Mouse (Mus musculus): ENCODE data around the gene Tmem63a. TPM values are rescaled to one million over a fixed set of nuclear protein-coding genes. Genes with fewer than 3 reads are reported as not detected.
A peak's percentile ranks its signal among the peaks of the same experiment; 100 is the strongest.

Gene Tmem63a
- polyA plus RNA-seq, 1 experiment from 2014 or later: 9.3 TPM

- WGBS: under 1% methylated on average over 21 of the region's 21 CpGs
- peak overlapping the region; percentile 70 for H3K9ac ChIP-seq (ENCODE audit: low read length)
- peak overlapping the region; percentile 52 to 53 for H3K4me3 ChIP-seq (ENCODE audit: control insufficient read depth in 1 of 2, insufficient read depth in 1 of 2, low read depth in 1 of 2, low read length in 2 of 2)
- peaks cover 11 to 14% of the 10 kb centered on the region in 2 experiments for H3K4me1 ChIP-seq (ENCODE audit: control insufficient read depth in 2 of 2, insufficient read depth in 2 of 2, low read length in 2 of 2)
- ATAC-seq (ENCODE audit: insufficient number of reproducible peaks, insufficient read depth, low FRiP score, low read depth): peak; percentile 66
- H3K27ac ChIP-seq (replicated peaks in 1 of 2; ENCODE audit: control insufficient read depth in 1 of 2, insufficient read depth in 1 of 2, low read depth in 2 of 2, low read length in 2 of 2): peak overlapping the region; percentile 71 to 83
- no peaks in the 10 kb centered on the region for H3K27me3 ChIP-seq (ENCODE audit: control insufficient read depth, insufficient read depth, low read length)
- H3K36me3 ChIP-seq (ENCODE audit: control insufficient read depth, insufficient read depth, low read length): no peaks in the 10 kb centered on the region
- H3K4me2 ChIP-seq (ENCODE audit: low read length): peak overlapping the region; percentile 94
- no peaks in the 10 kb centered on the region for H3K9me3 ChIP-seq (ENCODE audit: control insufficient read depth, low read length)
Observed at GRCm38 (mm10) chr1:181016532-181017131, 74.5 kb downstream of the Tmem63a start.

GRCm38 (mm10) chr1:181017212-181017711 lies 75.1 kb downstream of the Tmem63a start:
- ATAC-seq (ENCODE audit: insufficient number of reproducible peaks, insufficient read depth, low FRiP score, low read depth): peak; percentile 55; the same call in 1 of the 2 replicates
- Histone ChIP-seq H3K4me3 (ENCODE audit: control insufficient read depth in 1 of 2, insufficient read depth in 1 of 2, low read depth in 1 of 2, low read length in 2 of 2) (peak overlapping the region; percentile 52 to 53), H3K36me3 (ENCODE audit: control insufficient read depth, insufficient read depth, low read length) (no peaks in the 10 kb centered on the region), H3K4me1 (ENCODE audit: control insufficient read depth in 2 of 2, insufficient read depth in 2 of 2, low read length in 2 of 2) (peaks cover 11 to 14% of the 10 kb centered on the region in 2 experiments), H3K4me2 (ENCODE audit: low read length) (peak overlapping the region; percentile 94), H3K27me3 (ENCODE audit: control insufficient read depth, insufficient read depth, low read length) (no peaks in the 10 kb centered on the region), H3K9ac (ENCODE audit: low read length) (peak overlapping the region; percentile 70), H3K9me3 (ENCODE audit: control insufficient read depth, low read length) (no peaks in the 10 kb centered on the region), H3K27ac (replicated peaks in 1 of 2; ENCODE audit: control insufficient read depth in 1 of 2, insufficient read depth in 1 of 2, low read depth in 2 of 2, low read length in 2 of 2) (peak overlapping the region; percentile 68 to 83)
- WGBS: under 1% methylated on average over 22 of the region's 22 CpGs

- Histone ChIP-seq H3K4me2 (ENCODE audit: low read length) (no peak overlapping the region), H3K9me3 (ENCODE audit: control insufficient read depth, low read length) (no peaks in the 10 kb centered on the region), H3K36me3 (ENCODE audit: control insufficient read depth, insufficient read depth, low read length) (no peaks in the 10 kb centered on the region), H3K27me3 (ENCODE audit: control insufficient read depth, insufficient read depth, low read length) (no peaks in the 10 kb centered on the region), H3K27ac (replicated peaks in 1 of 2; ENCODE audit: control insufficient read depth in 1 of 2, insufficient read depth in 1 of 2, low read depth in 2 of 2, low read length in 2 of 2) (no peak overlapping the region), H3K9ac (ENCODE audit: low read length) (no peak overlapping the region; the same call in 1 of the 2 replicates), H3K4me3 (ENCODE audit: control insufficient read depth in 1 of 2, insufficient read depth in 1 of 2, low read depth in 1 of 2, low read length in 2 of 2) (no peak overlapping the region), H3K4me1 (ENCODE audit: control insufficient read depth in 2 of 2, insufficient read depth in 2 of 2, low read length in 2 of 2) (peaks cover 11 to 14% of the 10 kb centered on the region in 2 experiments)
- 58% methylated on average over 13 of the region's 13 CpGs for WGBS
- ATAC-seq (ENCODE audit: insufficient number of reproducible peaks, insufficient read depth, low FRiP score, low read depth): no peak
Observed at GRCm38 (mm10) chr1:181017890-181018420, 75.8 kb downstream of the Tmem63a start.

- H3K4me1 ChIP-seq (ENCODE audit: control insufficient read depth in 2 of 2, insufficient read depth in 2 of 2, low read length in 2 of 2): peaks cover 4 to 5% of the 10 kb centered on the region in 2 experiments
- no peaks in the 10 kb centered on the region for H3K9me3 ChIP-seq (ENCODE audit: control insufficient read depth, low read length)
- 32% methylated on average over 5 of the region's 5 CpGs for WGBS
- H3K27me3 ChIP-seq (ENCODE audit: control insufficient read depth, insufficient read depth, low read length): peaks cover 5% of the 10 kb centered on the region; the same call in 1 of the 2 replicates
- H3K36me3 ChIP-seq (ENCODE audit: control insufficient read depth, insufficient read depth, low read length): no peaks in the 10 kb centered on the region
- no peak within 1 kb of the TSS for H3K9ac ChIP-seq (ENCODE audit: low read length)
- no peak within 1 kb of the TSS for H3K4me3 ChIP-seq (ENCODE audit: control insufficient read depth in 1 of 2, insufficient read depth in 1 of 2, low read depth in 1 of 2, low read length in 2 of 2)
- no peak for ATAC-seq (ENCODE audit: insufficient number of reproducible peaks, insufficient read depth, low FRiP score, low read depth)
- no peak within 1 kb of the TSS for H3K4me2 ChIP-seq (ENCODE audit: low read length)
- H3K27ac ChIP-seq (replicated peaks in 1 of 2; ENCODE audit: control insufficient read depth in 1 of 2, insufficient read depth in 1 of 2, low read depth in 2 of 2, low read length in 2 of 2): no peak within 1 kb of the TSS
Observed at GRCm38 (mm10) chr1:181020756-181021487, 78.8 kb downstream of the Tmem63a start, which contains the start of gene Ephx1. Gene Ephx1, minus strand, starts transcription at chr1:181020904.

GRCm38 (mm10) chr1:181021488-181021865 lies 79.3 kb downstream of the Tmem63a start:
- H3K27me3 ChIP-seq (ENCODE audit: control insufficient read depth, insufficient read depth, low read length): peaks cover 5% of the 10 kb centered on the region; the same call in 1 of the 2 replicates
- no peak overlapping the region for H3K4me2 ChIP-seq (ENCODE audit: low read length)
- H3K36me3 ChIP-seq (ENCODE audit: control insufficient read depth, insufficient read depth, low read length): no peaks in the 10 kb centered on the region
- H3K27ac ChIP-seq (replicated peaks in 1 of 2; ENCODE audit: control insufficient read depth in 1 of 2, insufficient read depth in 1 of 2, low read depth in 2 of 2, low read length in 2 of 2): no peak overlapping the region
- ATAC-seq (ENCODE audit: insufficient number of reproducible peaks, insufficient read depth, low FRiP score, low read depth): no peak
- 65% methylated on average over 7 of the region's 7 CpGs for WGBS
- peaks cover 0 to 2% of the 10 kb centered on the region in 2 experiments; a peak in 1 of 4 replicates for H3K4me1 ChIP-seq (ENCODE audit: control insufficient read depth in 2 of 2, insufficient read depth in 2 of 2, low read length in 2 of 2)
- no peak overlapping the region for H3K4me3 ChIP-seq (ENCODE audit: control insufficient read depth in 1 of 2, insufficient read depth in 1 of 2, low read depth in 1 of 2, low read length in 2 of 2)
- no peaks in the 10 kb centered on the region for H3K9me3 ChIP-seq (ENCODE audit: control insufficient read depth, low read length)
- no peak overlapping the region for H3K9ac ChIP-seq (ENCODE audit: low read length)

GRCm38 (mm10) chr1:181022265-181022664 lies 80.1 kb downstream of the Tmem63a start:
- H3K4me2 ChIP-seq (ENCODE audit: low read length): no peak overlapping the region
- H3K9me3 ChIP-seq (ENCODE audit: control insufficient read depth, low read length): no peaks in the 10 kb centered on the region
- no peaks in the 10 kb centered on the region for H3K4me1 ChIP-seq (ENCODE audit: control insufficient read depth in 2 of 2, insufficient read depth in 2 of 2, low read length in 2 of 2)
- no peaks in the 10 kb centered on the region for H3K36me3 ChIP-seq (ENCODE audit: control insufficient read depth, insufficient read depth, low read length)
- H3K27me3 ChIP-seq (ENCODE audit: control insufficient read depth, insufficient read depth, low read length): peaks cover 5% of the 10 kb centered on the region; the same call in 1 of the 2 replicates
- no peak overlapping the region for H3K27ac ChIP-seq (replicated peaks in 1 of 2; ENCODE audit: control insufficient read depth in 1 of 2, insufficient read depth in 1 of 2, low read depth in 2 of 2, low read length in 2 of 2)
- 0 out of 2 replicates have a peak, but pooled peaks have one; percentile 47 for ATAC-seq (ENCODE audit: insufficient number of reproducible peaks, insufficient read depth, low FRiP score, low read depth)
- 13% methylated on average over 1 of the region's 1 CpGs for WGBS
- no peak overlapping the region for H3K9ac ChIP-seq (ENCODE audit: low read length)
- no peak overlapping the region for H3K4me3 ChIP-seq (ENCODE audit: control insufficient read depth in 1 of 2, insufficient read depth in 1 of 2, low read depth in 1 of 2, low read length in 2 of 2)
